Mouse (Mus musculus) embryonic facial prominence, embryonic 10.5 days (tissue): ENCODE data around the gene Disc1. TPM values are rescaled to one million over a fixed set of nuclear protein-coding genes. Genes with fewer than 3 reads are reported as not detected.

Experiments
- DNase-seq: peaks from one replicate; pipeline ENCODE4 v3.0.0-alpha.2; 2017; ENCODE audit warnings: low spot score
- H3K27ac ChIP-seq: fragments of 300-500 bp; sonication (generic); replicated peaks from 2 replicates; pipeline ENCODE4 v1.5.1; 2016; ENCODE audit warnings: mild to moderate bottlenecking
- H3K27me3 ChIP-seq: fragments of 300-500 bp; sonication (generic); replicated peaks from 2 replicates; pipeline ENCODE4 v1.6.1; 2016; ENCODE audit warnings: low read depth, mild to moderate bottlenecking; ENCODE audit not compliant: poor library complexity, severe bottlenecking
- H3K36me3 ChIP-seq: fragments of 300-500 bp; sonication (generic); replicated peaks from 2 replicates; pipeline ENCODE4 v1.6.1; 2016; ENCODE audit warnings: mild to moderate bottlenecking, moderate library complexity
- H3K4me1 ChIP-seq: fragments of 300-500 bp; sonication (generic); 2 replicates; pipeline ENCODE4 v1.6.1; 2016
- H3K4me3 ChIP-seq: fragments of 300-500 bp; sonication (generic); 2 replicates; pipeline ENCODE4 v1.5.1; 2016; ENCODE audit warnings: mild to moderate bottlenecking, moderate library complexity
- H3K9me3 ChIP-seq: fragments of 300-500 bp; sonication (generic); 2 replicates; pipeline ENCODE4 v1.6.1; 2016; ENCODE audit warnings: mild to moderate bottlenecking
- WGBS: fragments of 180-500 bp; shearing (Covaris S2); methylation state at CpG from one replicate; pipeline ENCODE4 v1.1.7; 2016; 5-methylcytosine and 5-hydroxymethylcytosine counted together
- polyA plus RNA-seq: library from polyadenylated mRNA; unstranded; fragments of >200 nt; fragmentation: Nextera tagmentation; extraction: Ambion mirVana; gene quantifications from 2 replicates; pipeline ENCODE4 v1.2.1, GENCODE M21; 2016

Gene Disc1
- polyA plus RNA-seq, 1 experiment from 2014 or later: 1.7 TPM

GRCm38 (mm10) chr8:125218669-125219068, 164.7 kb downstream of the Disc1 start:
- no peaks in the 10 kb centered on the region for H3K36me3 ChIP-seq
- H3K4me3 ChIP-seq: no peak overlapping the region
- peak; percentile 85 for DNase-seq
- H3K27me3 ChIP-seq: peaks cover 50% of the 10 kb centered on the region
- peaks cover 50% of the 10 kb centered on the region for H3K4me1 ChIP-seq
- no peaks in the 10 kb centered on the region for H3K9me3 ChIP-seq
- 8% methylated on average over 4 of the region's 4 CpGs for WGBS
- peak overlapping the region; percentile 81 for H3K27ac ChIP-seq

GRCm38 (mm10) chr8:125220608-125221007, 166.6 kb downstream of the Disc1 start:
- Histone ChIP-seq H3K4me1 (peaks cover 69% of the 10 kb centered on the region), H3K27me3 (peaks cover 39% of the 10 kb centered on the region)
- WGBS: 74% methylated on average over 5 of the region's 5 CpGs

GRCm38 (mm10) chr8:125221062-125221461, 167.1 kb downstream of the Disc1 start:
- Histone ChIP-seq H3K9me3 (no peaks in the 10 kb centered on the region), H3K4me1 (peaks cover 71% of the 10 kb centered on the region), H3K36me3 (no peaks in the 10 kb centered on the region), H3K4me3 (no peak overlapping the region), H3K27ac (0 out of 2 replicates have a peak overlapping the region, but pooled peaks have one; percentile 21), H3K27me3 (peaks cover 39% of the 10 kb centered on the region)
- no peak for DNase-seq
- WGBS: 70% methylated on average over 4 of the region's 4 CpGs

More at GRCm38 (mm10) chr8:125220608-125221007, 166.6 kb downstream of the Disc1 start:
- Histone ChIP-seq H3K9me3 (no peaks in the 10 kb centered on the region), H3K4me3 (no peak overlapping the region), H3K27ac (no peak overlapping the region; the same call in 1 of the 2 replicates), H3K36me3 (no peaks in the 10 kb centered on the region)
- DNase-seq: no peak

GRCm38 (mm10) chr8:125223031-125223753, 169.2 kb downstream of the Disc1 start:
- no peaks in the 10 kb centered on the region for H3K9me3 ChIP-seq
- no peak overlapping the region for H3K4me3 ChIP-seq
- H3K27me3 ChIP-seq: peaks cover 30% of the 10 kb centered on the region
- DNase-seq: no peak
- WGBS: 72% methylated on average over 10 of the region's 10 CpGs
- peaks cover 79% of the 10 kb centered on the region for H3K4me1 ChIP-seq
- H3K27ac ChIP-seq: peak overlapping the region; percentile 30
- no peaks in the 10 kb centered on the region for H3K36me3 ChIP-seq

GRCm38 (mm10) chr8:125224271-125224699, 170.3 kb downstream of the Disc1 start:
- H3K36me3 ChIP-seq: no peaks in the 10 kb centered on the region
- H3K9me3 ChIP-seq: no peaks in the 10 kb centered on the region
- H3K4me3 ChIP-seq: no peak overlapping the region
- H3K27me3 ChIP-seq: peaks cover 30% of the 10 kb centered on the region
- whole genome bisulfite sequencing: 59% methylated on average over 6 of the region's 6 CpGs
- no peak for DNase-seq
- peak overlapping the region; percentile 41; the same call in 1 of the 2 replicates for H3K27ac ChIP-seq
- H3K4me1 ChIP-seq: peaks cover 70% of the 10 kb centered on the region

GRCm38 (mm10) chr8:125225266-125225665, 171.3 kb downstream of the Disc1 start:
- WGBS: 86% methylated on average over 9 of the region's 9 CpGs
- Histone ChIP-seq H3K9me3 (no peaks in the 10 kb centered on the region), H3K4me1 (peaks cover 60% of the 10 kb centered on the region), H3K27me3 (peaks cover 23% of the 10 kb centered on the region), H3K36me3 (no peaks in the 10 kb centered on the region), H3K27ac (no peak overlapping the region; the same call in 1 of the 2 replicates), H3K4me3 (no peak overlapping the region)
- no peak for DNase-seq

GRCm38 (mm10) chr8:125226989-125227624, 173.1 kb downstream of the Disc1 start:
- 55% methylated on average over 14 of the region's 14 CpGs for WGBS
- Histone ChIP-seq H3K36me3 (no peaks in the 10 kb centered on the region), H3K27me3 (peaks cover 6% of the 10 kb centered on the region; the same call in 1 of the 2 replicates), H3K4me3 (no peak overlapping the region), H3K27ac (peak overlapping the region; percentile 69), H3K9me3 (no peaks in the 10 kb centered on the region), H3K4me1 (peaks cover 59% of the 10 kb centered on the region)
- DNase-seq: peak; percentile 62

- Histone ChIP-seq H3K27me3 (peaks cover 7% of the 10 kb centered on the region; the same call in 1 of the 2 replicates), H3K4me1 (peaks cover 28% of the 10 kb centered on the region), H3K4me3 (no peak overlapping the region), H3K36me3 (no peaks in the 10 kb centered on the region; the same call in 1 of the 2 replicates), H3K27ac (no peak overlapping the region), H3K9me3 (peaks cover 3% of the 10 kb centered on the region; the same call in 1 of the 2 replicates)
- DNase-seq: no peak
- 78% methylated on average over 5 of the region's 5 CpGs for WGBS
Observed at GRCm38 (mm10) chr8:125230526-125231131, 176.6 kb downstream of the Disc1 start.

GRCm38 (mm10) chr8:125232724-125233123, 178.7 kb downstream of the Disc1 start:
- no peak for DNase-seq
- no peak overlapping the region for H3K27ac ChIP-seq
- no peak overlapping the region for H3K4me3 ChIP-seq
- peaks cover 3% of the 10 kb centered on the region; the same call in 1 of the 2 replicates for H3K9me3 ChIP-seq
- peaks cover 17% of the 10 kb centered on the region for H3K27me3 ChIP-seq
- H3K36me3 ChIP-seq: no peaks in the 10 kb centered on the region; the same call in 1 of the 2 replicates
- H3K4me1 ChIP-seq: peaks cover 22% of the 10 kb centered on the region
- 76% methylated on average over 9 of the region's 9 CpGs for WGBS

GRCm38 (mm10) chr8:125235898-125236835, 182.2 kb downstream of the Disc1 start:
- 11% methylated on average over 22 of the region's 22 CpGs for WGBS
- peaks cover 3% of the 10 kb centered on the region; the same call in 1 of the 2 replicates for H3K9me3 ChIP-seq
- peaks cover 25% of the 10 kb centered on the region for H3K27me3 ChIP-seq
- peak overlapping the region; percentile 43 for H3K4me3 ChIP-seq
- peaks cover 42% of the 10 kb centered on the region for H3K4me1 ChIP-seq
- H3K27ac ChIP-seq: peak overlapping the region; percentile 85
- peak; percentile 56 for DNase-seq
- H3K36me3 ChIP-seq: no peaks in the 10 kb centered on the region; the same call in 1 of the 2 replicates

- DNase-seq: no peak
- peaks cover 24% of the 10 kb centered on the region for H3K27me3 ChIP-seq
- H3K4me3 ChIP-seq: no peak overlapping the region
- peaks cover 64% of the 10 kb centered on the region for H3K4me1 ChIP-seq
- no peaks in the 10 kb centered on the region for H3K9me3 ChIP-seq
- whole genome bisulfite sequencing: 69% methylated on average over 4 of the region's 4 CpGs
- H3K27ac ChIP-seq: no peak overlapping the region
- H3K36me3 ChIP-seq: no peaks in the 10 kb centered on the region
Observed at GRCm38 (mm10) chr8:125240763-125241162, 186.8 kb downstream of the Disc1 start.
